Mouse (Mus musculus) urinary bladder, postnatal 25 days (tissue): ENCODE results near the gene Pla2r1.

Source experiments
- DNase-seq: peaks from one replicate; pipeline ENCODE4 v3.0.0; 2022; ENCODE audit warnings: low spot score

Gene Pla2r1

DNA sequence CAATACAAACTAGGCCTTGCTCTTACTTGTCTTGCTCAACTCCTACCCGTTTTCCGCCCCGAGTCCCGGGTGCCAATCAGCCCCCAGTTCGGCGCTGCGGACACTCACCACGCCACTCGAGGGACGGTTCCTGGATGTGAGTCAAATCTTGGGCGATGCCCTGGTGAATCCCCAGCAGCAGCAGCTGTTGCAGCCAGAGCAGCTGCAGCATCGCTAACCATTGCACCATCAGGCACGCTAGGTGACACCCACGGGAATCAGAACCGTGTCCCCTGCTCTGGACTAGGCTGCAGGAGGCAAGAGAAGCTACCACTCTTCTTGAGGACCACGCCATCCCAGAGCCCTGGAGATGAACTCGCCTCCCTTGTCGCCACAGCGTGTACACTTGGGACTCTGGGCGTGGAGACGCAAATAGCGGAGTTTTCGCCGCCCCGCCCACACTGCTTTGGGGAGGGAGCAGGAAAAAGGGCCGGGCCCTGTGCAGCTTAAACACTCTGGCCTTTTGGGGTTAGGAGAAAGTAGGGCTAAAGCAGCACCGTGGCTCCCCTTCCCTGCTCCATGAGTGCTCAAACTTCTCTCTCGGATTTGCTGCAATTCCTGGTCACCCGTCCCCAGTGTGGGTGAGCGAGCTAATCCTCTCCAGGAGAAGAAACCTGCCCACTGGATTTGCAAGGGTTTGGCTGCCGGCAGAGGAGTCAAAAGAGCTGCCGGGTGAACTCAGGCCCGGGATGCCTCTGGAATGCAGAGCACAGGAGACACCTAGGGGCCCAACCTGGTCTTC is at the start of gene Pla2r1:
Gene Pla2r1, minus strand, starts transcription at position 407 of the 781 bp plus-strand sequence.
- peak; percentile 66 for DNase-seq

DNA sequence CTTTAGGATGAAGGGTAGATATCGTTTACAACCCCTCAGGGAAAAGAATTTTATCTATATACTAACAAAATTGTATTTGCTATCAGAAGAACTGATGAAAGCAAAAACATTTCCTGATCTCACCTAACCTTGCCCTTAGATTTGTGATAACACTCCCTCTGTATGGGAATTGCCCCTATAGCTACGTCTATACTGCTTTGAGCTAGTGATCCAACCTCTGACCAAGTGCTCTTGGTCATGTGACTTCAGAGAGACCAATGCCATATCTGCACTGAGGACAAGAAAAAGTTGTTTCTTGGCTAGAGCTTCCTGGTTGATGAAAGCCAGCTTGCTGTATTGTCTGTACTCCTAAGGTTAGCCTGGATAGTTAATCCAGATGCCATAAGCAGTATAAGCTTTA is 48.2 kb upstream of the Pla2r1 start:
- DNase-seq: no peak

DNA sequence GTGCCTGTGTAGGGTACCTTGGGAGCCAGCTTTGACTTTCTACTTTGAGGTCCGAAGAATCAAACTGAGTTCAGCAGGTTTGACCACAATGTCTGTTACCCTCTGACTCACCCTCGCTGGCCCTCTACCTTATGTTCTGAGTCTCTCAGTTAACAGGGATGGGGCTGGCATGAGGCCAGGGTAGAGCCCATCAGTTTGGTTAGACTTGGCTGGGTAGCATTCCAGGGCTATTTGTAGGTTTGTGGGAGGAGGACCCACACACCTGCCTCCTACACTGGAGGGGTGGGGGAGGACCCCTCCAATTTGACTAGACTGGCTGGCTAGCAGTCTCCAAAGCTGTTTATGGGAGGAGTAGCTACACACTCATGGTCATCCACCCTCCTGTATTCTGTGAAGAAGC is 47.8 kb upstream of the Pla2r1 start:
- peak; percentile 48 for DNase-seq

DNA sequence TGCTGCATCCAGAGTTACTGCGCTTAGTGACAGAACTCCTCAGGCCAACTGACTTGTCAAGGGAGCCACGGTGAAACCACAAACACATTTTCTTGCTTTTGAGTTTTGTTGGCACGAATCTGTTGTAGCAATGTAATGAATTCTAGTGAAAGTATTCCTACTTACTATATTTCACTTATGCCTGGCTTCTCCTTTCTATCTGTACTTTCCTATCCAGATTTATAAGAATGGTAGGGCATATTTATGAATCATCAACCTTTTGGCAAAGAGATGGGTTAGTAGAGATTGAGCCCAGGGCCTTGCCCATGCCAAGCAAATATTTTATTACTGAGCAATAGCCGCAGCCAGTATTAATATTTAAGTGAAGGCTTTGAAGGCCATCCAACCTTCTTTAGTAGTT is 30.3 kb upstream of the Pla2r1 start:
- no peak for DNase-seq

DNA sequence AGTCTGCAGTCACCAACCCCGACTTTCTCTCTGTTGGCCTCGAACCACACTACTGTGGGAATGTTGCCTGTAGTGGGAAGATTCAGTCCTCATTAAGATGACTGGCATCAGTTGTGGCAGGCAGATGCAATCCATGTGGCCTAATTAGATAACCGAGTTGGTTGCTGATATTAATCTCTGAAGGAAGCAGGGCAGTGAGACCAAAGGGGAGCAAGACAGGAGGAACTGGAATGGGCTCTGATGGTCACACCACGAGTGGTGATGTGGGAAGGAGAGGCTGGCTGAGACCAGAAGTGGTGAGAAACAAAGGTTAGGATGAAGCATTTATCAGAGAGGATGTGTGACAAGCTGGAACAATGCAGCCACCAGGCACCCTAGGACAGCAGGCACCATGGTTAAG is 1.5 kb upstream of the Pla2r1 start:
- DNase-seq: no peak

DNA sequence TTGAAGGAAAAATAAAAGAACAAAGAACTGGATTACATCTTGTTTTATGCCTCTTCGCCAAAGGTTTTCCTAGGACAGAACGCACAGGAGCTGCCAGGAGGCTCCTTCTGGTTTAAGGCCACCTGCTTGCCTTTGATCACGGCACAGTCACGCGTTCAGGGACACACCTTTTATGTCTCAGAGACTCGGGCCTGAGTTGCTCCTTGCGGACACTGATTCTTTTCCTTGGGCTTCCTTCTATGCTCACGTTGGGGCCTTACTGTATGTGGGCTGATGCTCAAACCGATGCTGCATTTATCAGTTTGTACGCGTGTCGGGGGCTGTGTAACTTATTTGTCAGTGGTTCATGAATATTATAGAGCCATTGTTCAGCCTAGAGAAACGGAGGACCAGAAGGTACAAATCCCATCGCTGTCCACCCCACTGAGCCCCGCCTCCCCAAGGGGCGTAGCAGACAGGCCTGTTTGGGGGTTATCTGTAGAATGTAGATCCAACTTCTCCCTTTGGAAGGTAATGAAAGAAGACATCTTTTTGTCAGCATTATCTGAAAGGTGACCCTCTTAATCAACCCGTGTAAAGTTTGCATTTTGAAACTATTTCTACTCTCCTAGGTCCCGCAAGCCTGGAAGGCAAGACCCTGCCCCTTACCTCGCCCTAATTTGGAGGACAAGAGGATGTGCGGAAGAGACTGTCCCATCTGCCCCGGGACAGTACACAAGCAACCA is 769 bp downstream of the Pla2r1 start:
- DNase-seq: no peak

DNA sequence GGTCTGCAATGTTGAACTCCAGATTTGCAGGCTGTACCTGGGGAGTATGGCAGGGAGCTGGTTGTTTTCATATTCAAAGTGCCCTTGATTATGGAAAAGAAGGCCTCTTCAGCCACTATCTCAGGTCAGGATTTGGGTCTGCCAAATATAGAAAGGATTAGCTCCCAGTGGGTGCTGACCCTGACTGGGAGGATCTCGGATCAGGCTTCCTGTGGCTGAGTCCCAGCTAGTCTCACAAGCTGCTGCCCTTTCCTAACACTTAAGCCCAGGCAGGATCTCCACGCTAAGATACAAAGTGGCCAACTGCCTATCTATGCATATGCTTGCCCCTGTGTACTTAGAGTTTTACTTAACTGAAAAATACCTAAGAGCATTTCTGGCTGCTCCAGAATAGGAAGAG is 1.4 kb downstream of the Pla2r1 start:
- no peak for DNase-seq

DNA sequence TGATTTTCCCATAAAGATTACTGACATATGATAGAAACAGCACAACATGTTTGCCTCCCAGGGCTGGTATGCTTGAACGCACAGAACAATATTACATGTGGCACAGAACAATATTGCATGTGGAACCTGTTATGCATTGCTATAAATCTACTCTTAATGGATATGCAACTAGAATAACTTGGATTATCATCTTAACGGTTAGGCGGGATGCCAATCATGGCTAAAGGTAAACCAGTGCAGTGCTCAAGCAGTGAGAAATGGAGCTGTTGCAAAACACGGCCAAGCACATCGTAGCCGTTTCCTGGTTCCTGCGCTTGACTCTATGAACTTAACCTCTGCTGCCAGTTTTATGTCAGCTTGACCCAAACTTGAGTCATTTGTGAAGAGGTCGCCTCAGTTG is 2.6 kb downstream of the Pla2r1 start:
- no peak for DNase-seq

DNA sequence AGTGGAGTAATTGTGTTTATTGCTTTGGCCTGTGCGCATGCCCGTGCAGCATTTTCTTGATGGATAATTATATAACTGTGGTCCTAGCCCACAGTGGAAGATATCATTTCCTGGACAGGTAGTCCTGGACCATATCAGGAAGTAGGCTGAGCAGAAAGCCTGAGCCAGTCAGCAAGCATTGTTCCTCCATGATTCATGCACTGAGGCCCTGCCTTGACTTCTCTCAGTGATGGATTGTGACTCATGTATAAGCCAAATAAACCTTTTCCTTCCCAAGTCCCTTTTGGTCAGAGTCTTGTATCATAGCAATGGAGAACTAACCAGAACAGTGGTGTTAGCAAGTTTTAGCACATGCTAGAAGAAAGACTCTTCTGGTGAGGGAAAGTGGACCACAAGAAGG is 3.3 kb downstream of the Pla2r1 start:
- DNase-seq: no peak

DNA sequence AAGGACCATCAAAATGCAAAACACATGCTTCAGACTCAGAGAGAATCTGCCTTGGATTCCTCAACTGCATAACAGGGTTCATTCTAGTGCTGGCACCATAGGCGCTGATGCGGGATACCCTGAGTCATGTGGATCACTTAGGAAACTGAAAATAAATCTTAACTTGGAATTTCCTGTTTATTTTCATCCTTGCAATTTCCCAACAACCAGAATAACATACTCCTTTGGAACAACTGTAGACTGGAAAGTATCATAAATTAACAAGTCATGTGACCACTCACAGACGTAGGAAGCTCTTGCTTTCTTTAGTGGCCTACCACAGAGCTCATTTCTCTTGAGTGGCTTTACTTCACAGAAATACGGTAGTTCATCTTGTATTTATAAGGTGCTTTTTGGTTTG is 7.0 kb downstream of the Pla2r1 start:
- no peak for DNase-seq

DNA sequence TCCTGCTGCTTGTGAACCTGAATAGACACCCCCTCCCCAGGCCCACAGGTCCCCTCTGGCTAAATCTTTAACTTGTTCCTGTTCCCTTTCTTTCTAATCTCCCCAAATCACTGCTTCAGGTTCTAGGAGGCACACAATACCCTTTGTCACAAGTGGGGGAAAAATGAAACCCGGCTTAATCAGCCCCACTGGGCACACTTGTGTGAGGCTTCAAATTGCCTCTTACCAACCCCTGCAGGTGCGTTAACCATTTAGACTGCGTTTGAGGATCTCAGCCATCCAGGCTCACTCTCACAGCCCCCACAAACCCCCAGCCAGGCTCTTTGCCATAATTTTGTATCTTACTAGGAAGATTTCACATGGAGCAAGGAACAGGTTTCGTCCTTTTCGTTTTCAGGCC is 9.1 kb downstream of the Pla2r1 start:
- no peak for DNase-seq

DNA sequence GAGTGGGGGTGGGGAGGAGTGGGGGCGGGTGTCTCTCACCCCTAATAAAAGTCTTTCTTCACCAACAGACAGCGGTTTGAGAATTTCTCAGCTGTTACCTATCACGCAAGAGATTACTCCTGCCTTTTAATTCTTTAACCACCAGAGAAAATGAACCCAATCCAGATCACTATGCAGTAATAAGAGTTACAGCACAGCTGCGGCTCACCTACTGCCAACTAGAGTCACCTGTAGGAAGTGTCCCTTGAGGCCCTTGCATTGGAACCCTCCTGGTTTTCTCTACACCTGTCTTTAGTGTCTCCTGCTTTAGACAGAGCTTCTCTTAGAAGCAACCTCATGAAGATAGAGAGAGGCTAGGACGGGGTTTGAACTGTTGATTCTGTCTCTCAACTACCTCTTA is 11.4 kb downstream of the Pla2r1 start:
- no peak for DNase-seq

DNA sequence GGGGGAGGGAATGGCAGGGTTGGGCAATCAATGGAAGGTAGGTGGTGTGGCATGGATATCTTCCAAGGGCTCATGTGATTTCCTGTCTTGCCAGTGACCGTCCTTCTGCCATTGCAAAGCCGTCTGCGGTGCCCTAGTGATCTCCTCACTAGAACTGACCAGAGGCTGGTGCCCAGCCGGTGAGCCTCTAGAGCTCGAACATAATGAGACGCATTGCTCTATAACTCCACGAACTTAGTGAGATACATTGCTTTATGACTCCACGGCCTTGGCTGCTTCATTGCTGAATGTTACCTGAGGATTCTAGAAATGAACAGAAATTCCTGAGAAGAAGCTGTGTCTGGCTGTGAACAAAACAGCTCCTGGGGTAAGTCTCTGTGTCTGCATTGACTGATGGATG is 12.8 kb downstream of the Pla2r1 start:
- no peak for DNase-seq

DNA sequence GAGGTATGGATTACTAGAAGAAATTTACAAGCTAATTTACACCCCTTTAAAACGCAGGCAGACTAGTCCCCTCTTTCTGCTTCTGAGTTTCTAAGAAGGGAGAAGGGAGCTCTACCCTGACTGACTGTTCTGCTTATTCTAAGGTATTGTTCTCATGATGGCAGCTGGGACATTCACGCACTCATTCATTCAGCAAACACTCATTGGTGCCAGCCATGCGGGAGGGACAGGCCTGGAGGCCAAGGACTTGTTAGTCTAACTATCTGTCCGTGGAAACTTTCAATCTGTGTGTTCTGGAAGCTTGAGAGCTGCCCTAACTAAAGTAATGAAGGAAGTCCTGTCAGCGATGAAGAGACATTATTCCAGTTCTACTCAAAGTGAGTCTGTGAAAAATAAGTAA is 14.4 kb downstream of the Pla2r1 start:
- no peak for DNase-seq

DNA sequence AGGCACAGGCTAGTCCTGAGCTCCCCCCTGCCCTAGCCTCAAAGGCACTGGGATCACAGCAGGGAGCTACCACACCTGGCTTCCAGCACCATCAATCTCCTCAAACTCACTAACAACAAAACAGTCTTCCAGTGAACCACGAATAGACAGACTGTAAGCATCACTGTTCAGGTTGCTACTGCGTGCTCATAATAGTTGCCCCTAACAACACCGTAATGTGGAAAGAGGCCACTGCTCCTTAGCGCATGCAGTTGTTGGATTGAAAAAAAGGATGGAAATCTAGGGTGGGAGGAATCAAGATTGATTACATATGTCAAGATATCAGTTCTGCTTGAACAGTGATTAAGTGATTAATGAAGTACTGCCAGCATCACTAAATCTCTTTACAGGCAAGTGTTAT is 14.8 kb downstream of the Pla2r1 start:
- no peak for DNase-seq

DNA sequence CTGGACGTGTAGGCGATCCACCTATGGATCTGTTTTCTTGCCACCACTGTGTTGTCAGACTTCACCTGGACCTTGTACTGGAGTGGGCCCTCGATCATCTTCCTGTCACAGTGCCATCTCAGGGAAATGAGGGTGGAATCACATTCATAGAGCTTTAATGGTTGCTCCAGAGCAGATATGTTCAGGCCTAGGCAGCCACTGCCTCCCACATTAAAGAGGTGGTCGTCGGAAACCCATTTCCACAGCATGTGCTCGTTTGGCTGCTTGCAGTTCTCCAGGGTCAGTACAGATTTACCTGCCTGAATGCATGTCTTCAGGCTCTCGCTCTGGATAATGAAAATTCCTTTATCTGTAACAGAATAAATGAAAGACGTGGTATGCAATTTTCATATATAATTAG is 18.4 kb downstream of the Pla2r1 start:
- DNase-seq: no peak

DNA sequence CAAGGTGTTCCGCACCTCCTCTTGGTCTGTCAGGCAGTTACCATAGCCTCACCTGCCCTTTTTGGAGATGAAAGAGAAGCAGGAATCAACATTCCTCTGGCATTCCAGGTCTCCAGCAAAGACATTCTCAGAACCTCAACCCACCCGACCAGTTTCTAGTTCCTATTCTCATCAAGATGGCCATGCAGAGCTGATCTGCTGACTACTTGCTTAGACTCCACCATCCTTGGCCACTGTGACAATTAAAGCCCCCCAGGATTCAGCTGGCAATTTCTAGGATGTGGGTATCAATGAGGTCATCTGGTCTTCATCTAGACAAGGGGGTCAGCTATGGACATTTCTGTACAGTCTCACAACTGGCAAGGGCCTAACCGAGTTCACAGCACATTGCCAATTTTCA is 20.1 kb downstream of the Pla2r1 start:
- DNase-seq: no peak

DNA sequence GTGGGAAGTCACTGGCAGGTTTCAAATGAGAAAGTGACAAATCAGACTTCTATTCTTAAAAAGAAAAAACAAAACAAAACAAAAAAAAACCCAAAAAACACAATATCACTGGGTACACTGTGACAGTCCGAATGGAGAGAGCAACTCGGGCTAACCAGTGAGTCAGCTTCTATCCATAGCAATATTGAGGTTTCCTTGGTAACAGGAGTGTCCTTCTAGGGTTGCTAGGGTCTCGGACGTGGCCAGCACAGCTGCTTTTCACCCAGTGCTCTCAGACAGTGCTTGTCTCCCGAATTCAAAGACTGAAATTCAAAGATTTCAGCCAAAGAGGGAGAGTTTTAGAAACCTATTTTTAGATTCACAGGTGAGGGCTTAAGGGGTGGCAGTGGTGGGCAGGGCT is 20.6 kb downstream of the Pla2r1 start:
- DNase-seq: no peak

DNA sequence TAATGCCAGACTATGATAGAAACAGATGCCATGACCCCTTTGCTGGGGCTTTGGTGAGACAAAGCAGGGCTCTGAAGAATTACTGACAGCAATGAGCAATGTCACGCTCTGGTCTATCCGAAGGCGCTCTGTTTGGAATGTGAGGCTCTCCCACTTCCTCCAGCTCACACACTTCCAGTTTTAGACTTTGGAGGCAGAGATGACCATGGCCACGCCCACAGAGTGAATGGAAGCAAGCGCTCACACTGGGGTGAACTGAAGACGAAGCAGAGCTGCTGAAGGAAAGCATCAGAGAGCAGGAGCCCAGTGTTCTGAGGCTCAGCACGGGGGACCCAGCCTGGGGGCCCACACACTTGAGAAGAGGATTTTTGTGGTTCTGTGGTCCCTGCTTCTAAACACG is 37.3 kb downstream of the Pla2r1 start:
- DNase-seq: no peak

DNA sequence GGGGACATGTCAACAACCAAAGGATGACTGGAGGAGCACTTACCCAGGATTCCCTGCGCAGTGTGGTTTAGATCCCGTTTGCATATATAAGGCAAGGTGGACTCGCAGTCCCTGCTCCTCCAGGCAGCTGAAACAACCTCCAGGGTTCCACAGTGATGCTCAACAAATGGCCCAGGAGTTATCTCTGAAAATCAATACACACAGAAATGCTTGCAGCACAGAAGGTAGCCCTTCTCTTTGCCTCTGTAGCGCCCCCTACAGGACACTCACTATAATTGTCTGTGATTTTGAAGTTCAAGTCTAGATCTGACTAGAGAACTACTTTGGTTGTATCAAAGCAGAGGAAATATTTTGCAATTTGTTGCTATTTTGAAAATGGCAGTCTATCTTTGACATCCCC is 38.2 kb downstream of the Pla2r1 start:
- DNase-seq: no peak

DNA sequence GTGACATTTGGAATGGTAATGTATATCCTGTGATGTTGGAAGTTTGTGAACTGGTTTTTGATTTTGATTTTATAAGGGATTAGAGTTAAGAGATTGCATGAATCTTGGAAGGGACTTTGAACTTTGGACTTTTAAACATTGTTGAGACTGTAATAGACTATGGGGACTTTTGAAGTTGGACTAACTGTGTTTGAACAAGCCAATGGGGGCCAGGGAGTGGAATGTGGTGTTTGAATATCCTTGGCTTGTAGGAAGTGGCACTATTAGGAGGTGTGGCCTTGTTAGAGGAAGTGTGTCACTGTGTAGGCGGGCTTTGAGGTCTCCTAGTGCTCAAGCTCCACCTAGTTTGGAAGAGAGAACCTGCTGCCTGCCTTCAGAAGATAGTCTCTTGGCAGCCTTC is 42.4 kb downstream of the Pla2r1 start:
- DNase-seq: no peak

DNA sequence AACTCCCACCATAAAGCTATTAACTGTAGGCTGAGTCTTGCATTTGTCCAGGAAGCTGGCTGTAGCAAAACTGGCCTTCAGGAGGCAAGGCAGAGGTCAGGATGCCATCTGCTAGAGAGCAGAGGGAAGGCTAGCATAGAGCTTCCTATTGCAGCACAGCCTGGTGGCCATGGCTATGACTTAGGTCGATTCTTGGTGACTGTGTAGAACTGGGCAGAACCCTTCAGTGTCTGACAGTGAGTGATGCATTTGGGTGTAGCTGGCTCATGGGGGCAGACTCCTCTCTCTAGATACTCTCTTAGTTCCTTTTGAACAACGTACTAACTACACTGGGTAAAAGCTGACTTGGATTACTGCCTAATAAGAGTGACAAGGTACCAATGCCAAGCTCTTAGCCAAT is 48.0 kb downstream of the Pla2r1 start:
- DNase-seq: no peak

DNA sequence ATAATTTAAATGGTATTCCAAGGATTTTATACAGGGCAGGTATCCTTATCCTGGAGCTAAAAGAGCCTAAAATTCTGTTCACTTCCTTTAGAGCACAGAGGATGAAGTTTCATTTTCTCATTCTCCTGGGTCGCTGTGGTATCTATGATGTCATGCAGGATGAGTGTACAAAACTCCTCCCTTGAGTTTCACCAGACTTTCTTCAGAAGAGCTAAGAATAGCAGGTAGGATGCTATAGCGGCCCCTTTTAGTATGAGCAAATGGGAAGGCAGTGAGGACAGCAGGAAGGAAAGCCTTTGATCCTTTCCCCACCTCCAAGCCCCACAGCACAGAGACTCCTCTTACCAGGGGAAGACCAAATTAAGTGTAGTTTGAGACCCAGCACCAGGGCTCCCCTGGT is 48.4 kb downstream of the Pla2r1 start:
- no peak for DNase-seq

DNA sequence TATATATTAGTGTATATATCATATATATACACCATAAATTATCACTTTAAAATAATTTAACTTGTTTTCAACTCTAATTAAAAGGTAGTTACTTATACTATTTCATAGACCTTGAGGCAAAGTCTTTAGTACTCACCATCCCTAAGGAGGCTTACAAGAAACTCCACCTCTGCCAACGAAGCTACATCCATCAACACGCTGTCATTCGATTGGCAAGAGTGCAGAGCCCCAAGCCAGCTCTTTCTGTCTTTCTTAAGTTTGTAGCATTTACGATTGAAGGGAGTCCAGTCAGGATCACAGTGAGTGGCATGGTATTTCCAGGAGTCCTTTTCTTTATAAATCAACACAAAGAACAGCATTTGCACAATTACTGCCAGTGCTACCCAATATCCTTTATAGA is 49.1 kb downstream of the Pla2r1 start:
- DNase-seq: no peak
